Mouse (Mus musculus): ENCODE results near the gene Herc4. TPM values are rescaled to one million over a fixed set of nuclear protein-coding genes. Genes with fewer than 3 reads are reported as not detected.

Gene Herc4
- polyA plus RNA-seq, 1 experiment from 2014 or later = 32.8 TPM

GRCm38 (mm10) chr10:63308582-63309366 is 65.2 kb downstream of the Herc4 start:
- Histone ChIP-seq H3K4me3 (ENCODE audit: low read depth, low read length) (no peak overlapping the region), H3K9me3 (replicated peaks; ENCODE audit: control insufficient read depth, low read length) (no peaks in the 10 kb centered on the region), H3K4me1 (ENCODE audit: control insufficient read depth, insufficient read depth, low read length) (no peaks in the 10 kb centered on the region), H3K9ac (ENCODE audit: low read depth, low read length) (no peak overlapping the region), H3K27ac (ENCODE audit: low read depth, low read length) (no peak overlapping the region), H3K4me2 (no peak overlapping the region), H3K36me3 (ENCODE audit: control insufficient read depth, insufficient read depth, low read length) (peaks cover 19% of the 10 kb centered on the region), H3K27me3 (ENCODE audit: control insufficient read depth, insufficient read depth, low read length) (no peaks in the 10 kb centered on the region)
- ATAC-seq (replicated peaks; ENCODE audit: insufficient number of reproducible peaks, low FRiP score, low TSS enrichment) = no peak
- WGBS (ENCODE audit: insufficient replicate concordance) = 39% methylated on average over 10 of the region's 10 CpGs

GRCm38 (mm10) chr10:63313726-63314125 is 70.1 kb downstream of the Herc4 start:
- Histone ChIP-seq H3K9ac (ENCODE audit: low read depth, low read length) (no peak overlapping the region), H3K36me3 (ENCODE audit: control insufficient read depth, insufficient read depth, low read length) (peaks cover 23% of the 10 kb centered on the region), H3K27me3 (ENCODE audit: control insufficient read depth, insufficient read depth, low read length) (no peaks in the 10 kb centered on the region), H3K4me2 (no peak overlapping the region), H3K4me1 (ENCODE audit: control insufficient read depth, insufficient read depth, low read length) (no peaks in the 10 kb centered on the region), H3K4me3 (ENCODE audit: low read depth, low read length) (no peak overlapping the region), H3K27ac (ENCODE audit: low read depth, low read length) (no peak overlapping the region), H3K9me3 (replicated peaks; ENCODE audit: control insufficient read depth, low read length) (no peaks in the 10 kb centered on the region)
- no peak for ATAC-seq (replicated peaks; ENCODE audit: insufficient number of reproducible peaks, low FRiP score, low TSS enrichment)
- 96% methylated on average over 1 of the region's 1 CpGs for WGBS (ENCODE audit: insufficient replicate concordance)

- ATAC-seq (replicated peaks; ENCODE audit: insufficient number of reproducible peaks, low FRiP score, low TSS enrichment) = no peak
- peaks cover 9% of the 10 kb centered on the region for H3K36me3 ChIP-seq (ENCODE audit: control insufficient read depth, insufficient read depth, low read length)
- no peak overlapping the region for H3K4me2 ChIP-seq
Measured at GRCm38 (mm10) chr10:63327091-63327490, 83.5 kb downstream of the Herc4 start.

GRCm38 (mm10) chr10:63336901-63337300 is 93.3 kb downstream of the Herc4 start:
- H3K27ac ChIP-seq (ENCODE audit: low read depth, low read length) = no peak overlapping the region
- H3K9ac ChIP-seq (ENCODE audit: low read depth, low read length) = peak overlapping the region; percentile 39; the same call in 1 of the 2 replicates
- no peaks in the 10 kb centered on the region for H3K27me3 ChIP-seq (ENCODE audit: control insufficient read depth, insufficient read depth, low read length)
- peak overlapping the region; percentile 78 for H3K4me3 ChIP-seq (ENCODE audit: low read depth, low read length)
- peaks cover 12% of the 10 kb centered on the region for H3K4me1 ChIP-seq (ENCODE audit: control insufficient read depth, insufficient read depth, low read length)
- no peaks in the 10 kb centered on the region for H3K9me3 ChIP-seq (replicated peaks; ENCODE audit: control insufficient read depth, low read length)
- peaks cover 9% of the 10 kb centered on the region; the same call in 1 of the 2 replicates for H3K36me3 ChIP-seq (ENCODE audit: control insufficient read depth, insufficient read depth, low read length)
- 39% methylated on average over 13 of the region's 13 CpGs for WGBS (ENCODE audit: insufficient replicate concordance)
- H3K4me2 ChIP-seq = peak overlapping the region; percentile 72
- ATAC-seq (replicated peaks; ENCODE audit: insufficient number of reproducible peaks, low FRiP score, low TSS enrichment) = no peak

More at GRCm38 (mm10) chr10:63327091-63327490, 83.5 kb downstream of the Herc4 start:
- WGBS (ENCODE audit: insufficient replicate concordance) = 91% methylated on average over 1 of the region's 1 CpGs
- no peaks in the 10 kb centered on the region for H3K4me1 ChIP-seq (ENCODE audit: control insufficient read depth, insufficient read depth, low read length)
- H3K4me3 ChIP-seq (ENCODE audit: low read depth, low read length) = no peak overlapping the region
- H3K27me3 ChIP-seq (ENCODE audit: control insufficient read depth, insufficient read depth, low read length) = no peaks in the 10 kb centered on the region
- no peak overlapping the region for H3K27ac ChIP-seq (ENCODE audit: low read depth, low read length)
- H3K9ac ChIP-seq (ENCODE audit: low read depth, low read length) = no peak overlapping the region
- no peaks in the 10 kb centered on the region for H3K9me3 ChIP-seq (replicated peaks; ENCODE audit: control insufficient read depth, low read length)

DNA sequence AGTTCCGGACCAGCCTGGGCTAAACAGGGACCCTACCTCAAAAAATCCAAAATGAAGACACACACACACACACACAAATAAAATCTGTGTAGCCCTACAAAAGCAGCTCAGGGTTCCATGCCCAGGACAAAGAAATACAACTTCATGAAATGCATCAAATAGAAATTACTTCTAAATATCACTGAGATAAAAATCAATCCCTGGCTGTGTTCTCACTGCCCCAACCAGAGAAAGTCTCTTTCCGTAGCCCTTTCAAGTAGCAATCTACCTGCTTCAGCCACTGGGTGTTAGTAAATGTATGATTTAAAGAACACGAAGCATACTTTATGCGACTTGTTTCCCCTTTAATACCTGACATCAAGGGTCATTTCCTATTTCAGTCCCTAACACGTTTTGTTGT is 93.7 kb downstream of the Herc4 start:
- Histone ChIP-seq H3K27ac (ENCODE audit: low read depth, low read length) (no peak overlapping the region), H3K9ac (ENCODE audit: low read depth, low read length) (peak overlapping the region; percentile 39; the same call in 1 of the 2 replicates), H3K9me3 (replicated peaks; ENCODE audit: control insufficient read depth, low read length) (no peaks in the 10 kb centered on the region), H3K4me3 (ENCODE audit: low read depth, low read length) (peak overlapping the region; percentile 78), H3K4me1 (ENCODE audit: control insufficient read depth, insufficient read depth, low read length) (peaks cover 12% of the 10 kb centered on the region), H3K4me2 (peak overlapping the region; percentile 72), H3K27me3 (ENCODE audit: control insufficient read depth, insufficient read depth, low read length) (no peaks in the 10 kb centered on the region), H3K36me3 (ENCODE audit: control insufficient read depth, insufficient read depth, low read length) (peaks cover 9% of the 10 kb centered on the region; the same call in 1 of the 2 replicates)
- ATAC-seq (replicated peaks; ENCODE audit: insufficient number of reproducible peaks, low FRiP score, low TSS enrichment) = no peak
- WGBS (ENCODE audit: insufficient replicate concordance) = 35% methylated on average over 5 of the region's 5 CpGs

DNA sequence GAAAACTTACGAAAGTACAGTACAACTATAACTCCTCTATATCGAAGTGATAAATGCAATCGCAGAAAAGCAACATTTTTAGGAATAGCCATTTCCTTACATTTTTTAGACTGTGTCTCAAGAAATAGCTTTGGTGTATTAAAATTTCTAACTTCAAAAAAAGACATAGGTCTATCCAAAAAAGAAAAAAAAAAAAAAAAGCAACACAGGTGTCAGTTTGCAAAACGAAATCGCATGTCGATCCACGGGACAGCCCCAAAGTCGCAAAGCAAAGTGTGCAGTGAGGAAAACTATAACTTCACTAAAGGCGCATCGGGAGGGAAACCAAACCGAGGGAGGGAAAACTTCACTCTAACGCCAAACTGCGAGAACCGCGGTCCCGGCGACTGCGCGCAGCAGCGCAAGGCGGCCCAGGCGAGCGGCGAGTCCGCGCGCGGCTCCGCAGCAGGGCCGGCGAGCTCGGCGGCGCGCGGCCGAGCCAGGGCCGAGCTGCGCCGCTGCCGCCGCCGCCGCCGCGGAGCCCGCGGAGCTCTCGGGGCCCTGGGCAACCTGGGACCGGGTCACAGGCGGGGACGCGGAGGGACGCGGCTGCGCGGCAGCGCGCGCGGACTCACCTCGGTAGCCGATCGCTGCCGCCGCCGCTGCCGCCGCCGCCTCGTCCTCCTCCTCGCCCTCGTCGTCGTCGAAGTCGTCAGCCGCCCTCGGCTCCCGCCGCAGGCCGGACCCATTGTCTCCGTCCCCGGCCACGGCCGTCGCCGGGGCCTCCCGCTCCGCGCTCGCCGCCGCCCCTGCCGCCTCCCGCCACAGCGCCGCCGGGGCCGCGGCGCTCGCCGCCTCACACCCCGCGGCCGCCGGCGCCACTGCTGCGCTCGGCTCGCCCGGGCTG is 94.6 kb downstream of the Herc4 start:
- no peaks in the 10 kb centered on the region for H3K27me3 ChIP-seq (ENCODE audit: control insufficient read depth, insufficient read depth, low read length)
- peak overlapping the region; percentile 93 for H3K27ac ChIP-seq (ENCODE audit: low read depth, low read length)
- peaks cover 4% of the 10 kb centered on the region; the same call in 1 of the 2 replicates for H3K36me3 ChIP-seq (ENCODE audit: control insufficient read depth, insufficient read depth, low read length)
- ATAC-seq (replicated peaks; ENCODE audit: insufficient number of reproducible peaks, low FRiP score, low TSS enrichment) = peak; percentile 74
- no peaks in the 10 kb centered on the region for H3K9me3 ChIP-seq (replicated peaks; ENCODE audit: control insufficient read depth, low read length)
- H3K9ac ChIP-seq (ENCODE audit: low read depth, low read length) = peak overlapping the region; percentile 96
- peak overlapping the region; percentile 78 for H3K4me3 ChIP-seq (ENCODE audit: low read depth, low read length)
- peaks cover 12% of the 10 kb centered on the region for H3K4me1 ChIP-seq (ENCODE audit: control insufficient read depth, insufficient read depth, low read length)
- under 1% methylated on average over 54 of the region's 113 CpGs for WGBS (ENCODE audit: insufficient replicate concordance)
- peak overlapping the region; percentile 72 for H3K4me2 ChIP-seq

DNA sequence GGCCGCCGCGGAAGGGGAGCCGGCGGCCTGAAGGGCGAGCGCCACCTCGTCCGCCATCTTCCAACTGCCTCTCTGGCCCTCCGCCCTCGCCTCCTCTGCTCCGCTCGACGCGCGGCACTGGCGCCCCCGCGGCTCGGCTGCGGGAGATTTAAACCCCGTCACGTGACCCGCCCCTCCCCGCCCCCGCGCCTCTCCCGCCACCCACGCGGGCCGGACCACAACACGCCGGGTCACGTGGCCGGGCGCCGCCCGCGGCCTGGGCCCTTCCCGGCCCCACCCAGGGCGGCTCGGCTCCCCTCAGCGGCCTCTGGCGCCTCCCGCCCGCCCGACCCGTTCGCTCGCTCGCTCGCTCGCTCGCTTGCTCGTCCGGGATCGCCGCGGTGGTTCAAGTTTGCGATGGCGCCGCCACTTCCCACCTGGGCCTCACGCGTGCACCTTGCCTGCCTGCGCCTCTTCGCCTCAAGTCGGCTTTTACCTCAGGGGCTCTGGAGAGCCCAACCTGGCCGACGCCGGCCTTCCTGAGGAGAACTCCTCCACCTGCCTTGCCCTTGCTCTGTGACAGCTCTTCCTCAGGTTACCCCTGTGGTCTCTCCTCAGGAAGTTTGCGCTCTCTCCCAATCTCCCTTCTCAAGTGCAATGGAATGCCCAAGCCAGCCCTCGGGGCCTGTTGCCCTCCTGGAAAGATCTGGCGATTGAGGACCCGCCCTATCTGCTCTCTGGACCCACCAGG is 95.5 kb downstream of the Herc4 start:
- Histone ChIP-seq H3K27me3 (ENCODE audit: control insufficient read depth, insufficient read depth, low read length) (no peaks in the 10 kb centered on the region), H3K4me2 (peak overlapping the region; percentile 72), H3K36me3 (ENCODE audit: control insufficient read depth, insufficient read depth, low read length) (0 out of 2 replicates have a peak, but pooled peaks cover 2% of the 10 kb centered on the region), H3K9me3 (replicated peaks; ENCODE audit: control insufficient read depth, low read length) (no peaks in the 10 kb centered on the region), H3K4me1 (ENCODE audit: control insufficient read depth, insufficient read depth, low read length) (peaks cover 12% of the 10 kb centered on the region), H3K4me3 (ENCODE audit: low read depth, low read length) (peak overlapping the region; percentile 78), H3K27ac (ENCODE audit: low read depth, low read length) (peak overlapping the region; percentile 93), H3K9ac (ENCODE audit: low read depth, low read length) (peak overlapping the region; percentile 96)
- peak; percentile 96 for ATAC-seq (replicated peaks; ENCODE audit: insufficient number of reproducible peaks, low FRiP score, low TSS enrichment)
- WGBS (ENCODE audit: insufficient replicate concordance) = 1% methylated on average over 53 of the region's 74 CpGs

DNA sequence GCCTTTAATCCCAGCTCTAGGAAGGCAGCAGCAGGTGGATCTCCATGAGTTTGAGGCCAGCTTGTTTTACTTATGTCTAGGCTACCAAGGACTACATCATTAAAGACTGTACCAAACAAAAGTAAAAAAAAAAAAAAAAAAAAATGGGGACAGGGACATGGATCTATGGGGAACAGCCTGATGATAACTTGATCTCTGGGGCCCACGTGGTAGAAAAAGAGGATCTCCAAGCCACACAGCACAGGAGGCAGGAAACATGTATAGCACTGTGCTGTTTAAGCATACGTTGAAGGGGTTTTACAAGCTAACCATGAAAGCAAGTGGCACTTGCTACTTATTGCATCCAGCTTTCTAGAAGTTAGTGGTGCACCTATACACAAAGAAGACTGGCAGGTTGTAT is 97.7 kb downstream of the Herc4 start:
- Histone ChIP-seq H3K4me1 (ENCODE audit: control insufficient read depth, insufficient read depth, low read length) (peaks cover 12% of the 10 kb centered on the region), H3K27me3 (ENCODE audit: control insufficient read depth, insufficient read depth, low read length) (no peaks in the 10 kb centered on the region), H3K36me3 (ENCODE audit: control insufficient read depth, insufficient read depth, low read length) (no peaks in the 10 kb centered on the region), H3K9ac (ENCODE audit: low read depth, low read length) (no peak overlapping the region), H3K9me3 (replicated peaks; ENCODE audit: control insufficient read depth, low read length) (no peaks in the 10 kb centered on the region), H3K4me2 (no peak overlapping the region), H3K4me3 (ENCODE audit: low read depth, low read length) (no peak overlapping the region), H3K27ac (ENCODE audit: low read depth, low read length) (no peak overlapping the region)
- 76% methylated on average over 2 of the region's 2 CpGs for WGBS (ENCODE audit: insufficient replicate concordance)
- no peak for ATAC-seq (replicated peaks; ENCODE audit: insufficient number of reproducible peaks, low FRiP score, low TSS enrichment)

All from heart, embryonic 11.5 days (tissue).